Mouse (Mus musculus): ENCODE results near the gene Cmtr1. TPM values are rescaled to one million over a fixed set of nuclear protein-coding genes. Genes with fewer than 3 reads are reported as not detected.

Cmtr1 gene
- total and polyA plus RNA-seq, 3 experiments: 47.3 to 99.6 (median 77.9) TPM

GRCm38 (mm10) chr17:29660762-29661391 lies 482 bp downstream of the Cmtr1 start (continued):
- no peak for TF ChIP-seq SMC3 (IDR thresholded peaks at IDR 0.05; ENCODE audit: low read depth, low read length)
- no peak for TF ChIP-seq ETS1 (IDR thresholded peaks at IDR 0.05; ENCODE audit: low read depth, low read length)
- no peak for TF ChIP-seq UBTF (IDR thresholded peaks at IDR 0.05; ENCODE audit: borderline replicate concordance, insufficient read depth, low read depth, low read length)
- no peak for TF ChIP-seq MYB (IDR thresholded peaks at IDR 0.05; ENCODE audit: low read depth, low read length)
- no peak for TF ChIP-seq TCF12 (IDR thresholded peaks at IDR 0.05; ENCODE audit: low read depth, low read length)
- TF ChIP-seq MAZ (IDR thresholded peaks at IDR 0.05; ENCODE audit: low read depth, low read length): no peak; the same call in 1 of the 2 replicates
- TF ChIP-seq ZMIZ1 (IDR thresholded peaks at IDR 0.05; ENCODE audit: low read depth, low read length): no peak
- TF ChIP-seq ZC3H11A (IDR thresholded peaks at IDR 0.05; ENCODE audit: low read depth, low read length): no peak
- TF ChIP-seq USF2 (IDR thresholded peaks at IDR 0.05; ENCODE audit: borderline replicate concordance in 1 of 2, insufficient read depth in 1 of 2, low read depth in 1 of 2, low read length in 2 of 2): no peak
- no peak for TF ChIP-seq RCOR1 (IDR thresholded peaks at IDR 0.05; ENCODE audit: low read depth, low read length)
- TF ChIP-seq ZNF384 (IDR thresholded peaks at IDR 0.05; ENCODE audit: low read depth, low read length): no peak
- no peak for TF ChIP-seq ZKSCAN1 (IDR thresholded peaks at IDR 0.05; ENCODE audit: low read depth, low read length)
- no peak for TF ChIP-seq MEF2A (IDR thresholded peaks at IDR 0.05; ENCODE audit: extremely low read depth, insufficient replicate concordance, low read depth, low read length, poor library complexity, severe bottlenecking)
- TF ChIP-seq JUND (IDR thresholded peaks at IDR 0.05; ENCODE audit: low read depth, low read length): no peak

GRCm38 (mm10) chr17:29662145-29662544 lies 1.8 kb downstream of the Cmtr1 start:
- Histone ChIP-seq H3K4me3 (ENCODE audit: control insufficient read depth in 1 of 2, insufficient read depth in 1 of 2, low read depth in 2 of 2, low read length in 2 of 2) (no peak overlapping the region), H3K27me3 (ENCODE audit: control insufficient read depth in 1 of 2, insufficient read depth in 2 of 2, low read length in 2 of 2) (no peaks in the 10 kb centered on the region), H3K4me1 (ENCODE audit: control insufficient read depth in 1 of 2, insufficient read depth in 2 of 2, low read length in 2 of 2) (peaks cover 12 to 21% of the 10 kb centered on the region in 2 experiments), H3K36me3 (ENCODE audit: control insufficient read depth in 1 of 2, insufficient read depth in 2 of 2, low read length in 2 of 2) (peaks cover 9 to 25% of the 10 kb centered on the region in 2 experiments), H3K79me2 (ENCODE audit: control insufficient read depth, insufficient read depth, low read length, poor library complexity) (peaks cover 13% of the 10 kb centered on the region), H3K27ac (ENCODE audit: control insufficient read depth, low read depth, low read length) (no peak overlapping the region), H3K9me3 (replicated peaks; ENCODE audit: insufficient read depth, low read length) (no peaks in the 10 kb centered on the region), H3K9ac (ENCODE audit: control insufficient read depth, low read depth, low read length, poor library complexity, severe bottlenecking) (no peak overlapping the region)
- DNase-seq (ENCODE audit: low read depth, low spot score): no peak
- no peak for TF ChIP-seq RCOR1 (IDR thresholded peaks at IDR 0.05; ENCODE audit: low read depth, low read length)
- no peak for TF ChIP-seq KAT2A (conservative IDR thresholded peaks at IDR 0.05; ENCODE audit: low read depth, low read length)
- 0 out of 2 replicates have a peak, but pooled peaks have one; percentile 38 for TF ChIP-seq ZNF384 (IDR thresholded peaks at IDR 0.05; ENCODE audit: low read depth, low read length)
